Mouse (Mus musculus): ENCODE measurements around the gene Ptges2. TPM values are rescaled to one million over a fixed set of nuclear protein-coding genes. Genes with fewer than 3 reads are reported as not detected.
A peak's percentile ranks its signal among the peaks of the same experiment; 100 is the strongest.

Ptges2 gene
- polyA plus RNA-seq, 1 experiment: 10.0 TPM

DNA sequence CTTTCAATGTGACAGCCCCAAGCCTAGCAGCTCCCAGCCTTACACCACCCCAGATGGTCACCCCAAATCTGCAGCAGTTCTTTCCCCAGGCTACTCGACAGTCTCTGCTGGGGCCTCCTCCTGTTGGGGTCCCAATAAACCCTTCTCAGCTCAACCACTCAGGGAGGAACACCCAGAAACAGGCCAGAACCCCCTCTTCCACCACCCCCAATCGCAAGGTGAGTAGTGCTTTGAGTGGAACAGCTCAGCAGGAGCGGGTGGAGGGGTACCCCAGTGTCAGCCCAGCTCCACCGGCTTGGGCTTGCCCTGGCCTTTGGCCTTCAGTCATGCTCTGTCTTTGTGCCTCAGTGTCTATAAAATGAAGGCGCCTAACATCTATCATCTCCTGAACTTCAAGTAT, 28.4 kb upstream of the Ptges2 start:
- WGBS: 93% methylated on average over 5 of the region's 5 CpGs
- TF ChIP-seq POLR2A (IDR thresholded peaks at IDR 0.05; ENCODE audit: low read depth, low read length) (no peak), CTCF (IDR thresholded peaks at IDR 0.05; ENCODE audit: extremely low read depth, insufficient read depth, insufficient read length, insufficient replicate concordance) (no peak)
- DNase-seq (ENCODE audit: low read depth in 1 of 2, low spot score in 2 of 2): no peak
- Histone ChIP-seq H3K4me1 (ENCODE audit: control insufficient read depth, insufficient read depth, insufficient read length) (no peaks in the 10 kb centered on the region; the same call in 1 of the 2 replicates), H3K36me3 (ENCODE audit: control insufficient read depth, insufficient read depth, low read length) (peaks cover 33% of the 10 kb centered on the region), H3K4me3 (ENCODE audit: extremely low read depth, insufficient read depth, insufficient read length) (no peak overlapping the region), H3K27me3 (ENCODE audit: control insufficient read depth, insufficient read depth, low read length) (no peaks in the 10 kb centered on the region), H3K27ac (ENCODE audit: insufficient read depth, low read length) (no peak overlapping the region)

DNA sequence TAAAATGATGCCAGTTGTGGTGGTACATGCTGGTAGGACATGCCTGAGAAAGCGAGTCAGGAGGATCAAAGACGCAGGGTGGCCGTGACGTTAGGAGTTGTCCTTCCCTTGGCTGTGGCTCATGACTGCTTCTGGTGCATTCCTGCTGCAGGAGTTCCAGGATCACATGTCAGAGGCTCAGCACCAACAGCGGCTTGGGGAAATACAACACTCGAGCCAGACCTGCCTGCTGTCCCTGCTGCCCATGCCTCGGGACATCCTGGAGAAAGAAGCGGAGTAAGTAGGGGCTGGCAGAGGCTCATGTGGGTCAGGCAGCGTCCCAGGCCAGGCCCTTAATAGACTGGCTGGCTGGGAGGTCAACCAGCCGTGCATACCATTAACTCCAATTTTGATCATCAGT, 21.5 kb upstream of the Ptges2 start:
- TF ChIP-seq POLR2A (IDR thresholded peaks at IDR 0.05; ENCODE audit: low read depth, low read length): no peak
- TF ChIP-seq CTCF (IDR thresholded peaks at IDR 0.05; ENCODE audit: extremely low read depth, insufficient read depth, insufficient read length, insufficient replicate concordance): no peak
- WGBS: 94% methylated on average over 10 of the region's 10 CpGs
- no peak for DNase-seq (ENCODE audit: low read depth in 1 of 2, low spot score in 2 of 2)
- H3K27me3 ChIP-seq (ENCODE audit: control insufficient read depth, insufficient read depth, low read length): no peaks in the 10 kb centered on the region
- H3K4me3 ChIP-seq (ENCODE audit: extremely low read depth, insufficient read depth, insufficient read length): no peak overlapping the region
- no peak overlapping the region for H3K27ac ChIP-seq (ENCODE audit: insufficient read depth, low read length)
- no peaks in the 10 kb centered on the region for H3K4me1 ChIP-seq (ENCODE audit: control insufficient read depth, insufficient read depth, insufficient read length)
- peaks cover 61% of the 10 kb centered on the region for H3K36me3 ChIP-seq (ENCODE audit: control insufficient read depth, insufficient read depth, low read length)

- WGBS: 91% methylated on average over 13 of the region's 13 CpGs
- no peaks in the 10 kb centered on the region for H3K4me1 ChIP-seq (ENCODE audit: control insufficient read depth, insufficient read depth, insufficient read length)
- H3K4me3 ChIP-seq (ENCODE audit: extremely low read depth, insufficient read depth, insufficient read length): no peak overlapping the region
- peaks cover 52% of the 10 kb centered on the region for H3K36me3 ChIP-seq (ENCODE audit: control insufficient read depth, insufficient read depth, low read length)
- DNase-seq (ENCODE audit: low read depth in 1 of 2, low spot score in 2 of 2): no peak
- no peaks in the 10 kb centered on the region for H3K27me3 ChIP-seq (ENCODE audit: control insufficient read depth, insufficient read depth, low read length)
- TF ChIP-seq CTCF (IDR thresholded peaks at IDR 0.05; ENCODE audit: extremely low read depth, insufficient read depth, insufficient read length, insufficient replicate concordance) (no peak), POLR2A (IDR thresholded peaks at IDR 0.05; ENCODE audit: low read depth, low read length) (no peak)
- no peak overlapping the region for H3K27ac ChIP-seq (ENCODE audit: insufficient read depth, low read length)
Measured at GRCm38 (mm10) chr2:32375317-32375940, 20.3 kb upstream of the Ptges2 start.

DNA sequence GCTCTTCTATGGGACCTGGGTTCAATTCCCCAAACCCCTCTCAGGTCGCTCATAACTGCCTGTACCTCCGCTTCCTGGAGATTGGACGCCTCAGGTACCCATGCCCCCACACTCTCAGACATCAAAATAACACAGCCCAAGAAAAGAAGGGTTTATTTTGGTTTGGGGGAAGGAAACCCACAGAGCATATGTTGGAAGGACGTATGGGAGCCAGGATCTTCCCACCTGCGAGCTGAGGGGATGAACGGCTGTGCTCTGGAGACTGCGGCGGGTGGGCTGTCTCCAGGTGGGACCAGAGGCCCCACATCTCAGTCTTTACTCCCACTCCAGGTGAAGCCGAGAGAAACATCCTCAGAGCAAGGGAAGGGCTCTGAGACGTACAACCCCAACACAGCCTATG, 18.7 kb upstream of the Ptges2 start:
- TF ChIP-seq CTCF (IDR thresholded peaks at IDR 0.05; ENCODE audit: extremely low read depth, insufficient read depth, insufficient read length, insufficient replicate concordance) (no peak), POLR2A (IDR thresholded peaks at IDR 0.05; ENCODE audit: low read depth, low read length) (no peak)
- 88% methylated on average over 10 of the region's 10 CpGs for WGBS
- no peak for DNase-seq (ENCODE audit: low read depth in 1 of 2, low spot score in 2 of 2)
- H3K27ac ChIP-seq (ENCODE audit: insufficient read depth, low read length): no peak overlapping the region
- no peak overlapping the region for H3K4me3 ChIP-seq (ENCODE audit: extremely low read depth, insufficient read depth, insufficient read length)
- H3K4me1 ChIP-seq (ENCODE audit: control insufficient read depth, insufficient read depth, insufficient read length): peaks cover 3% of the 10 kb centered on the region; the same call in 1 of the 2 replicates
- H3K36me3 ChIP-seq (ENCODE audit: control insufficient read depth, insufficient read depth, low read length): peaks cover 39% of the 10 kb centered on the region
- no peaks in the 10 kb centered on the region for H3K27me3 ChIP-seq (ENCODE audit: control insufficient read depth, insufficient read depth, low read length)

- peaks cover 22% of the 10 kb centered on the region for H3K36me3 ChIP-seq (ENCODE audit: control insufficient read depth, insufficient read depth, low read length)
- 85% methylated on average over 7 of the region's 7 CpGs for WGBS
- no peak for DNase-seq (ENCODE audit: low read depth in 1 of 2, low spot score in 2 of 2)
Measured at GRCm38 (mm10) chr2:32380001-32380500, 15.6 kb upstream of the Ptges2 start.

GRCm38 (mm10) chr2:32381141-32381774, 14.4 kb upstream of the Ptges2 start:
- Histone ChIP-seq H3K27ac (ENCODE audit: insufficient read depth, low read length) (peak overlapping the region; percentile 50; the same call in 1 of the 2 replicates), H3K4me1 (ENCODE audit: control insufficient read depth, insufficient read depth, insufficient read length) (peaks cover 3% of the 10 kb centered on the region; the same call in 1 of the 2 replicates), H3K27me3 (ENCODE audit: control insufficient read depth, insufficient read depth, low read length) (no peaks in the 10 kb centered on the region), H3K4me3 (ENCODE audit: extremely low read depth, insufficient read depth, insufficient read length) (peak overlapping the region; percentile 72), H3K36me3 (ENCODE audit: control insufficient read depth, insufficient read depth, low read length) (peaks cover 17% of the 10 kb centered on the region)
- WGBS: 1% methylated on average over 27 of the region's 27 CpGs
- TF ChIP-seq CTCF (IDR thresholded peaks at IDR 0.05; ENCODE audit: extremely low read depth, insufficient read depth, insufficient read length, insufficient replicate concordance): no peak
- TF ChIP-seq POLR2A (IDR thresholded peaks at IDR 0.05; ENCODE audit: low read depth, low read length): no peak
- DNase-seq (ENCODE audit: low read depth in 1 of 2, low spot score in 2 of 2): no peak

More at GRCm38 (mm10) chr2:32380001-32380500, 15.6 kb upstream of the Ptges2 start:
- Histone ChIP-seq H3K27me3 (ENCODE audit: control insufficient read depth, insufficient read depth, low read length) (no peaks in the 10 kb centered on the region), H3K4me1 (ENCODE audit: control insufficient read depth, insufficient read depth, insufficient read length) (peaks cover 3% of the 10 kb centered on the region; the same call in 1 of the 2 replicates), H3K27ac (ENCODE audit: insufficient read depth, low read length) (no peak overlapping the region), H3K4me3 (ENCODE audit: extremely low read depth, insufficient read depth, insufficient read length) (no peak overlapping the region)
- no peak for TF ChIP-seq POLR2A (IDR thresholded peaks at IDR 0.05; ENCODE audit: low read depth, low read length)
- TF ChIP-seq CTCF (IDR thresholded peaks at IDR 0.05; ENCODE audit: extremely low read depth, insufficient read depth, insufficient read length, insufficient replicate concordance): no peak
